Mouse (Mus musculus) spleen, embryonic (tissue): Measurements from ENCODE around the gene Tex13c3.
"Not testable (repeated sequence)": the region's sequence is repeated elsewhere in the genome, so short reads cannot be mapped to it uniquely, and the experiment has no call there.

Experiments used
- CTCF ChIA-PET: fragments of 350-600 bp; sonication (Branson Sonifier 250); formaldehyde crosslinking; loops from one replicate; lab custom pipeline; 2022; lab: Charles Lee

The Tex13c3 gene

GRCm38 (mm10) chrX:19481219-19481618 is at the start of gene Tex13c3:
Gene Tex13c3, minus strand, starts transcription at chrX:19481319.
- CTCF ChIA-PET: not testable (repeated sequence)

GRCm38 (mm10) chrX:19489731-19490130 is 8.6 kb upstream of the Tex13c3 start:
- CTCF ChIA-PET: no interaction called here
